ENCODE assay signal across 16 mouse cellular contexts in the genomic region with DNA sequence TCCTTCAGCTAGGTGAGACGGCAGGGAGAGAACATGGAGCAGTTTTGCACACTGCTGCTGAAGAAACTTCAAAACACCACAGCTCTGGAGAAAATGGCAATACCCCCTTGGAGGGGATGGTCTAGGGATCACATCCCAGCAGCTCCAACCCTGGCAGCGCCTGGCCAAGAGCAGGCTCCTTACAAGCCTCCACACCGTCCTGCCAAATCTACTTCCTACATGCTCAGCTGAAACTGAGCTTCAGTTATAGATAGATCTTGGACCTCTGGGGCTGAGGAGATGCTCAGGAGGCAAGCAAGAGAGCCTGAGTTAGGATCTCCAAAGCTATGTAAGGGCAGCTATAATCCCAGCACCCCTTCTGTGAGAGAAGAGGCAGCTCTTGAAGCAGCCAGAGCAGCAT. TPM values are rescaled to one million over a fixed set of nuclear protein-coding genes. Genes with fewer than 3 reads are reported as not detected.
A peak's percentile ranks its signal among the peaks of the same experiment; 100 is the strongest.
DNase-seq lines count a peak whose midpoint lies in the region.
"Had no signal": no experiment of that assay in that cellular context is flagged by ENCODE, and none has a peak within 500 bp of the region (broad histone marks: within the 10 kb centered on the region; RNA-seq: fewer than 3 reads in every experiment).

No protein-coding gene starts in this region.

- intact Hi-C loops in gastrocnemius, postnatal 14 days (cut with DNase I; ENCODE audit: low total_unique reads), result no loop called here
- intact Hi-C loops in gastrocnemius, postnatal 36 days (cut with DNase I), result no loop called here

- DNase-seq in gastrocnemius, adult 18-20 months (ENCODE audit: low spot score), result peak; percentile 34
- DNase-seq in gastrocnemius, postnatal 10 days, result no peak
- DNase-seq in gastrocnemius, postnatal 14 days, result peak; percentile 14
- no peak for DNase-seq in gastrocnemius, postnatal 36 days
- peak; percentile 61 for DNase-seq in skeletal muscle tissue, adult 2 months (ENCODE audit: low read depth, low spot score)
- DNase-seq in kidney, postnatal 25 days, result no peak
- DNase-seq: adrenal gland, adult 2 months; adrenal gland, postnatal 10 days; adrenal gland, postnatal 25 days; cerebellum, adult 11 months; cerebellum, adult 18-20 months; cerebellum, adult 8-10 months; cerebellum, adult 9-11 months; cerebellum, postnatal 14 days; cerebellum, postnatal 36 days; embryo, embryonic 11 days had no signal

RNA-seq across cellular contexts. Expression of gene Eps15l1, which starts 18.3 kb away (rescaled TPM):
- total RNA-seq in gastrocnemius, adult 18-20 months (2021), result 10 to 100 TPM; 21.9 to 22.5 TPM
- total RNA-seq in gastrocnemius, postnatal 10 days (2021), result 10 to 100 TPM; 27.4 to 38.7 TPM
- total RNA-seq in gastrocnemius, postnatal 14 days (2021), result 10 to 100 TPM; 23.2 to 23.4 TPM
- total RNA-seq in gastrocnemius, postnatal 36 days (2021), result 10 to 100 TPM; 23.2 to 24.6 TPM

RNA-seq across cellular contexts. Expression of gene Calr3, which starts 40.7 kb away (rescaled TPM):
- 1 to 10 TPM; 3.5 to 4.7 TPM for total RNA-seq in gastrocnemius, adult 18-20 months (2021)
- total RNA-seq in gastrocnemius, postnatal 10 days (2021), result 1 to 10 TPM; 1.7 to 1.8 TPM
- total RNA-seq in gastrocnemius, postnatal 14 days (2021), result 1 to 10 TPM; 1.7 to 1.8 TPM
- total RNA-seq in gastrocnemius, postnatal 36 days (2021), result 1 to 10 TPM; 2.9 to 3.3 TPM

RNA-seq across cellular contexts. Expression of gene 1700030K09Rik, which starts 40.7 kb away (rescaled TPM):
- total RNA-seq in gastrocnemius, adult 18-20 months (2021), result 1 to 10 TPM; 3.5 to 4.2 TPM
- 1 to 10 TPM; 3.6 to 5.6 TPM for total RNA-seq in gastrocnemius, postnatal 10 days (2021)
- 1 to 10 TPM; 3.1 to 3.2 TPM for total RNA-seq in gastrocnemius, postnatal 14 days (2021)
- 1 to 10 TPM; 2.7 to 3.4 TPM for total RNA-seq in gastrocnemius, postnatal 36 days (2021)

Comparison
In these comparisons a context has a peak if more than half of its experiments do, and no peak if none do; other contexts are left out.
1. DNase-seq: peak in gastrocnemius, adult 18-20 months (single experiment), gastrocnemius, postnatal 14 days (single experiment) and skeletal muscle tissue, adult 2 months (single experiment); none in gastrocnemius, postnatal 10 days (single experiment), gastrocnemius, postnatal 36 days (0 of 2) and kidney, postnatal 25 days (0 of 2).